Mouse (Mus musculus): ENCODE measurements around the gene Itgb3. TPM values are rescaled to one million over a fixed set of nuclear protein-coding genes. Genes with fewer than 3 reads are reported as not detected.

The Itgb3 gene
- total RNA-seq, 2 experiments from 2014 or later, result 0.66 to 0.76 TPM

GRCm38 (mm10) chr11:104616182-104616581 lies 8.4 kb downstream of the Itgb3 start:
- intact Hi-C loops (cut with DNase I), result no loop called here
- DNase-seq, result no peak

GRCm38 (mm10) chr11:104618638-104619076 lies 10.9 kb downstream of the Itgb3 start:
- intact Hi-C loops (cut with DNase I), result no loop called here
- no peak for DNase-seq

- intact Hi-C loops (cut with DNase I), result no loop called here
Observed at GRCm38 (mm10) chr11:104619084-104620022, 11.6 kb downstream of the Itgb3 start.

GRCm38 (mm10) chr11:104622040-104622962 lies 14.5 kb downstream of the Itgb3 start:
- no peak for DNase-seq
- intact Hi-C loops (cut with DNase I), result no loop called here

More at GRCm38 (mm10) chr11:104619084-104620022, 11.6 kb downstream of the Itgb3 start:
- DNase-seq, result no peak

- intact Hi-C loops (cut with DNase I), result no loop called here
Observed at GRCm38 (mm10) chr11:104624791-104625391, 17.1 kb downstream of the Itgb3 start.

GRCm38 (mm10) chr11:104625453-104626402 lies 17.9 kb downstream of the Itgb3 start:
- peak; percentile 53 to 58 for DNase-seq
- intact Hi-C loops (cut with DNase I), result no loop called here

More at GRCm38 (mm10) chr11:104624791-104625391, 17.1 kb downstream of the Itgb3 start:
- peak; percentile 44 to 55 for DNase-seq

GRCm38 (mm10) chr11:104626635-104627034 lies 18.8 kb downstream of the Itgb3 start:
- DNase-seq, result no peak
- intact Hi-C loops (cut with DNase I), result no loop called here

- peak in 1 of 2 experiments; percentile 24 for DNase-seq
- intact Hi-C loops (cut with DNase I), result no loop called here
Observed at GRCm38 (mm10) chr11:104627616-104628301, 20.0 kb downstream of the Itgb3 start.

GRCm38 (mm10) chr11:104628566-104628965 lies 20.8 kb downstream of the Itgb3 start:
- intact Hi-C loops (cut with DNase I), result no loop called here
- no peak for DNase-seq

- DNase-seq, result no peak
- intact Hi-C loops (cut with DNase I), result no loop called here
Observed at GRCm38 (mm10) chr11:104630185-104630835, 22.5 kb downstream of the Itgb3 start.

GRCm38 (mm10) chr11:104631306-104631705 lies 23.5 kb downstream of the Itgb3 start:
- no peak for DNase-seq
- intact Hi-C loops (cut with DNase I), result no loop called here

GRCm38 (mm10) chr11:104637010-104637409 lies 29.2 kb downstream of the Itgb3 start:
- intact Hi-C loops (cut with DNase I), result no loop called here

GRCm38 (mm10) chr11:104638006-104638405 lies 30.2 kb downstream of the Itgb3 start:
- intact Hi-C loops (cut with DNase I), result no loop called here
- no peak for DNase-seq

More at GRCm38 (mm10) chr11:104637010-104637409, 29.2 kb downstream of the Itgb3 start:
- no peak for DNase-seq

- DNase-seq, result no peak
- intact Hi-C loops (cut with DNase I), result no loop called here
Observed at GRCm38 (mm10) chr11:104638906-104639305, 31.1 kb downstream of the Itgb3 start.

- DNase-seq, result no peak
- intact Hi-C loops (cut with DNase I), result no loop called here
Observed at GRCm38 (mm10) chr11:104639634-104640033, 31.8 kb downstream of the Itgb3 start.

- no peak for DNase-seq
- intact Hi-C loops (cut with DNase I), result no loop called here
Observed at GRCm38 (mm10) chr11:104640894-104641293, 33.1 kb downstream of the Itgb3 start.

GRCm38 (mm10) chr11:104643236-104643635 lies 35.4 kb downstream of the Itgb3 start:
- intact Hi-C loops (cut with DNase I), result no loop called here
- no peak for DNase-seq

- intact Hi-C loops (cut with DNase I), result no loop called here
- no peak for DNase-seq
Observed at GRCm38 (mm10) chr11:104645402-104645801, 37.6 kb downstream of the Itgb3 start.
